ENCODE assay signal across 26 mouse cellular contexts in genomic region chr15:10767535-10767934, GRCm38 (mm10). TPM values are rescaled to one million over a fixed set of nuclear protein-coding genes. Genes with fewer than 3 reads are reported as not detected.
DNase-seq lines count a peak whose midpoint lies in the region; ATAC-seq and TF ChIP-seq lines count a peak whose summit lies in the region.
"Had no signal": no experiment of that assay in that cellular context is flagged by ENCODE, and none has a peak within 500 bp of the region (broad histone marks: within the 10 kb centered on the region; RNA-seq: fewer than 3 reads in every experiment).

No protein-coding gene starts in this region.

- no peak for TF ChIP-seq RAD21 in CH12.LX (IDR thresholded peaks at IDR 0.05; ENCODE audit: low read depth, low read length)

- intact Hi-C loops in left cerebral cortex, postnatal 10 days (cut with DNase I): no loop called here

- TF ChIP-seq CTCF in CH12.LX (conservative IDR thresholded peaks at IDR 0.05 in 1 of 2, IDR thresholded peaks at IDR 0.05 in 1 of 2; ENCODE audit: low read depth in 2 of 2, low read length in 2 of 2): no peak

- no peaks in the 10 kb centered on the region for H3K27me3 ChIP-seq in CH12.LX (replicated peaks)
- H3K27me3 ChIP-seq in forebrain, embryonic 13.5 days: no peaks in the 10 kb centered on the region
- H3K27me3 ChIP-seq: forebrain, embryonic 12.5 days; midbrain, embryonic 12.5 days; neural tube, embryonic 15.5 days had no signal

- H3K36me3 ChIP-seq in CH12.LX (replicated peaks in 1 of 2; ENCODE audit: control insufficient read depth in 1 of 2, insufficient read depth in 1 of 2, low read length in 1 of 2) (no peaks in the 10 kb centered on the region), macrophage (ENCODE audit: inconsistent target) (no peaks in the 10 kb centered on the region)
- no peaks in the 10 kb centered on the region for H3K36me3 ChIP-seq in forebrain, embryonic 13.5 days (ENCODE audit: poor library complexity, severe bottlenecking)
- H3K36me3 ChIP-seq: forebrain, embryonic 12.5 days; G1E; midbrain, embryonic 12.5 days; neural tube, embryonic 15.5 days had no signal

- peak; percentile 5; the same call in 1 of the 2 replicates for TF ChIP-seq EP300 in CH12.LX (IDR thresholded peaks at IDR 0.05; ENCODE audit: low read length)

- no peak for TF ChIP-seq POLR2A in CH12.LX (IDR thresholded peaks at IDR 0.05; ENCODE audit: low read depth, low read length)

- H3K4me3 ChIP-seq in CH12.LX (replicated peaks in 1 of 3; ENCODE audit: low read depth in 2 of 3, low read length in 2 of 3, poor library complexity in 1 of 3): no peak overlapping the region
- no peak overlapping the region for H3K4me3 ChIP-seq in macrophage (ENCODE audit: inconsistent target)
- no peak overlapping the region for H3K4me3 ChIP-seq in forebrain, embryonic 13.5 days
- H3K4me3 ChIP-seq: erythroblast, embryonic 14.5 days; forebrain, embryonic 12.5 days; midbrain, embryonic 12.5 days; neural tube, embryonic 15.5 days had no signal

- H3K4me1 ChIP-seq in CH12.LX (ENCODE audit: control insufficient read depth in 1 of 2, insufficient read depth in 2 of 2): peaks cover 8 to 10% of the 10 kb centered on the region in 2 experiments
- no peaks in the 10 kb centered on the region for H3K4me1 ChIP-seq in forebrain, embryonic 13.5 days
- H3K4me1 ChIP-seq: forebrain, embryonic 12.5 days; midbrain, embryonic 12.5 days had no signal

- 14% methylated on average over 6 of the region's 6 CpGs for WGBS in macrophage (ENCODE audit: missing documents)
- 90% methylated on average over 6 of the region's 6 CpGs for WGBS in forebrain, embryonic 13.5 days

- no peak overlapping the region for H3K9ac ChIP-seq in CH12.LX (ENCODE audit: insufficient read depth, low read depth)
- no peak overlapping the region for H3K9ac ChIP-seq in forebrain, embryonic 13.5 days
- H3K9ac ChIP-seq: forebrain, embryonic 12.5 days; hindbrain, embryonic 14.5 days; midbrain, embryonic 12.5 days; neural tube, embryonic 15.5 days had no signal

- DNase-seq in CH12.LX (ENCODE audit: extremely low read depth) (peak; percentile 35), MEL-GATA-1-ER (ENCODE audit: extremely low read depth, low read depth) (peak; percentile 99)
- DNase-seq in left cerebral cortex, postnatal 10 days (ENCODE audit: extremely low spot score in 1 of 2, low spot score in 2 of 2): no peak
- DNase-seq: adrenal gland, postnatal 25 days; cerebellum, adult 8-10 months; gastrocnemius, postnatal 10 days; heart, postnatal 36 days; kidney, adult 9 months; kidney, postnatal 14 days; layer of hippocampus, adult 9-11 months; liver; lung, adult 18-20 months; retina, postnatal 1 day; right cerebral cortex, postnatal 14 days had no signal

- dilution Hi-C loops in CH12.LX (cut with MboI; ENCODE audit: extremely low pct_ligation_motif_present, extremely low pct_unique_long_range_greater_than_20kb, low sequenced_read_pairs): no loop called here

- no peaks in the 10 kb centered on the region for H3K79me2 ChIP-seq in CH12.LX (replicated peaks; ENCODE audit: control insufficient read depth, extremely low read depth, insufficient read depth, poor library complexity, severe bottlenecking)
- H3K79me2 ChIP-seq in macrophage (ENCODE audit: inconsistent target): no peaks in the 10 kb centered on the region

- in situ Hi-C loops in CH12.LX (cut with MboI; ENCODE audit: low pct_ligation_motif_present, low pct_unique_long_range_greater_than_20kb, low sequenced_read_pairs): loop anchor here (10.0 kb wide), 1 partner anchor 57 kb away; no protein-coding TSS in a partner anchor

- peak; percentile 47; the same call in 1 of the 2 replicates for ATAC-seq in monocyte, adult 5-6 weeks (replicated peaks; ENCODE audit: insufficient number of reproducible peaks, low FRiP score, low TSS enrichment, poor library complexity, severe bottlenecking)
- no peak for ATAC-seq in forebrain, embryonic 13.5 days
- ATAC-seq: intestine, postnatal 0 days; lung, postnatal 0 days had no signal

- no peaks in the 10 kb centered on the region for H3K9me3 ChIP-seq in CH12.LX (replicated peaks; ENCODE audit: low read length)
- H3K9me3 ChIP-seq in forebrain, embryonic 13.5 days (replicated peaks): no peaks in the 10 kb centered on the region
- H3K9me3 ChIP-seq: forebrain, embryonic 12.5 days; G1E; midbrain, embryonic 12.5 days; neural tube, embryonic 15.5 days had no signal

- H3K27ac ChIP-seq in CH12.LX (ENCODE audit: insufficient read depth, low read depth) (no peak overlapping the region), macrophage (peak overlapping the region; percentile 85)
- no peak overlapping the region for H3K27ac ChIP-seq in forebrain, embryonic 13.5 days
- H3K27ac ChIP-seq: forebrain, embryonic 12.5 days; hindbrain, embryonic 14.5 days; midbrain, embryonic 12.5 days; neural tube, embryonic 15.5 days had no signal

- peak overlapping the region; percentile 57 for H3K4me2 ChIP-seq in CH12.LX (ENCODE audit: insufficient read depth, low read depth, poor library complexity, severe bottlenecking)
- H3K4me2 ChIP-seq in forebrain, embryonic 13.5 days: no peak overlapping the region
- H3K4me2 ChIP-seq: forebrain, embryonic 12.5 days; heart, embryonic 11.5 days; hindbrain, embryonic 14.5 days; midbrain, embryonic 12.5 days; neural tube, embryonic 15.5 days had no signal

TF ChIP-seq in CH12.LX, 34 proteins besides CTCF, POLR2A, EP300 and RAD21:
- TF ChIP-seq E2F4 (IDR thresholded peaks at IDR 0.05; ENCODE audit: insufficient replicate concordance, low read depth, low read length) (no peak), MAFK (IDR thresholded peaks at IDR 0.05; ENCODE audit: insufficient replicate concordance, low read length) (no peak), USF2 (conservative IDR thresholded peaks at IDR 0.05; ENCODE audit: low read depth, low read length) (no peak), ZKSCAN1 (IDR thresholded peaks at IDR 0.05; ENCODE audit: borderline replicate concordance, low read depth, low read length) (no peak), UBTF (IDR thresholded peaks at IDR 0.05; ENCODE audit: low read depth, low read length) (no peak), SMC3 (IDR thresholded peaks at IDR 0.05; ENCODE audit: low read depth, low read length) (no peak), USF1 (IDR thresholded peaks at IDR 0.05; ENCODE audit: low read depth, low read length) (no peak), JUN (IDR thresholded peaks at IDR 0.05; ENCODE audit: insufficient read depth, low read depth, low read length) (no peak), CHD1 (IDR thresholded peaks at IDR 0.05; ENCODE audit: low read depth, low read length) (no peak), ELF1 (IDR thresholded peaks at IDR 0.05; ENCODE audit: low read depth, low read length) (no peak; the same call in 1 of the 2 replicates), ZNF384 (IDR thresholded peaks at IDR 0.05; ENCODE audit: low read depth, low read length) (no peak), MYC (IDR thresholded peaks at IDR 0.05; ENCODE audit: low read depth, low read length) (no peak), NRF1 (IDR thresholded peaks at IDR 0.05; ENCODE audit: low read depth, low read length) (no peak), MAZ (IDR thresholded peaks at IDR 0.05; ENCODE audit: low read depth, low read length) (no peak), BHLHE40 (IDR thresholded peaks at IDR 0.05; ENCODE audit: low read depth, low read length) (no peak), RCOR1 (conservative IDR thresholded peaks at IDR 0.05; ENCODE audit: low read depth, low read length) (no peak), ETS1 (conservative IDR thresholded peaks at IDR 0.05; ENCODE audit: low read depth, low read length) (no peak), PAX5 (IDR thresholded peaks at IDR 0.05; ENCODE audit: low read length) (no peak), HCFC1 (IDR thresholded peaks at IDR 0.05; ENCODE audit: low read depth, low read length) (no peak)

RNA-seq across cellular contexts. Expression of gene Rai14, which starts 53.1 kb away (rescaled TPM):
- total RNA-seq in CH12.LX (2012; rRNA removed) (7.5 and 8.9 TPM in 2 replicates), CH12.LX (2014; rRNA removed) (9.6 and 10.5 TPM in 2 replicates)
- polyA plus RNA-seq in CH12.LX (2012; ENCODE audit: insufficient read length, low read depth) (14.1 and 14.9 TPM in 2 replicates), macrophage (2018) (4.9 to 12.5 TPM (median 12.5 TPM) in 3 replicates)
- 10 to 100 TPM in 24 of 26 experiments, 1 to 10 TPM in 2; 8.3 to 70.6 (median 36.7) TPM for total RNA-seq in macrophage (2018; cell fraction: chromatin; rRNA removed)
- 10 to 100 TPM in 13 of 26 experiments, 1 to 10 TPM in 13; 2.6 to 14.7 (median 8.2) TPM for total RNA-seq in macrophage (2018; cell fraction: cytosol; rRNA removed)
- total RNA-seq in macrophage (2018; cell fraction: nucleus; rRNA removed): 10 to 100 TPM in 16 of 26 experiments, 1 to 10 TPM in 10; 4.2 to 46.2 (median 16.6) TPM
- 1.7 to 2.2 TPM (median 2.0 TPM) in 3 replicates for total RNA-seq in monocyte, adult 5-6 weeks (2017)
- 10 to 100 TPM; 10.1 to 12.4 TPM for total RNA-seq in left cerebral cortex, postnatal 10 days (2021)
- polyA plus RNA-seq in forebrain, embryonic 13.5 days (2015; fragmentation: Nextera tagmentation; extraction: Ambion mirVana): 37.9 and 43.7 TPM in 2 replicates
- polyA plus RNA-seq: erythroblast, embryonic 14.5 days; G1E had no signal

Comparison
In these comparisons a context has a peak if more than half of its experiments do, and no peak if none do; other contexts are left out.
1. DNase-seq: peak in CH12.LX (single experiment) and MEL-GATA-1-ER (single experiment); none in left cerebral cortex, postnatal 10 days (0 of 2).